Mouse (Mus musculus) MEL (cell line): ENCODE data around the gene Gm21969.
A peak's percentile ranks its signal among the peaks of the same experiment; 100 is the strongest.

Experiments used
- CTCF ChIP-seq, 3 experiments: IDR thresholded peaks in 2 of 3; conservative IDR thresholded peaks in 1 of 3; 2 replicates each; pipeline ENCODE4 v1.5.1; 2011 to 2012; ENCODE audit warnings: low read length in 3 of 3, low read depth in 2 of 3, mild to moderate bottlenecking in 2 of 3, improper control_type of control experiment in 1 of 3, inconsistent platforms in 1 of 3, mixed read lengths in 1 of 3, moderate library complexity in 1 of 3; ENCODE audit not compliant: control insufficient read depth in 1 of 3, insufficient read depth in 1 of 3, poor library complexity in 1 of 3, severe bottlenecking in 1 of 3
- NELFE ChIP-seq: IDR thresholded peaks from 2 replicates; pipeline ENCODE4 v1.6.1; 2011; ENCODE audit warnings: low read depth, low read length, improper control_type of control experiment
- POLR2A ChIP-seq, 2 experiments: IDR thresholded peaks; 2 replicates each; pipeline ENCODE4 v1.6.1; 2011 to 2012; ENCODE audit warnings: low read length in 2 of 2, mild to moderate bottlenecking in 2 of 2, control low read depth in 1 of 2, improper control_type of control experiment in 1 of 2, low read depth in 1 of 2, moderate library complexity in 1 of 2; ENCODE audit not compliant: control insufficient read depth in 1 of 2, insufficient read depth in 1 of 2, poor library complexity in 1 of 2
- SMC3 ChIP-seq: IDR thresholded peaks from 2 replicates; pipeline ENCODE4 v1.6.1; 2011; ENCODE audit warnings: low read depth, low read length, improper control_type of control experiment

DNA sequence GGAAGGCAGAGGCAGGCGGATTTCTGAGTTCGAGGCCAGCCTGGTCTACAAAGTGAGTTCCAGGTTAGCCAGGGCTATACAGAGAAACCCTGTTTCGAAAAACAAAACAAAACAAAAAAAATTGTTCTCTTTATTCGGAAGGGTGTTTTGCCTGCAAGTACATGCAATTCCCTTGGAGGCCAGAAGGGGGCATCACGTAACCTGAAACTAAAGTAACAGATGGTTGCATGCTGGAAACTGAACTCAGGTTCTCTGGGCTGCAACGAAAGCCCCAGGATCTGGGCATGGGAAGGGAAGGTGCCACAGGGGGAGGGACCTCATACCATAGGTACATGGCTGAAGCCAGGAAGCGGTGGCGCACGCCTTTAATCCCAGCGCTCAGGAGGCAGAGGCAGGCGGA, 100.5 kb downstream of the Gm21969 start:
- TF ChIP-seq POLR2A (IDR thresholded peaks at IDR 0.05; ENCODE audit: control insufficient read depth in 1 of 2, insufficient read depth in 1 of 2, low read depth in 1 of 2, low read length in 2 of 2, poor library complexity in 1 of 2) (no peak), SMC3 (no peak), CTCF (IDR thresholded peaks at IDR 0.05 in 2 of 3, conservative IDR thresholded peaks at IDR 0.05 in 1 of 3; ENCODE audit: control insufficient read depth in 1 of 3, insufficient read depth in 1 of 3, low read depth in 2 of 3, low read length in 3 of 3, poor library complexity in 1 of 3, severe bottlenecking in 1 of 3) (peak in 2 of 3 experiments; percentile 12 to 21; a peak in 2 of 6 replicates), NELFE (no peak)
